Mouse (Mus musculus) liver, embryonic 16.5 days (tissue): ENCODE data around the gene Psmb5. TPM values are rescaled to one million over a fixed set of nuclear protein-coding genes. Genes with fewer than 3 reads are reported as not detected.

Experiments used
- microRNA counts: library from miRNA; unstranded; fragments of <30 nt; microRNA quantifications from one replicate; lab custom pipeline; 2016
- microRNA-seq: library from miRNA; unstranded; fragments of <30 nt; microRNA quantifications from one replicate; pipeline ENCODE4, GENCODE M21; 2016
- polyA plus RNA-seq: library from polyadenylated mRNA; unstranded; fragments of >200 nt; fragmentation: Nextera tagmentation; extraction: Ambion mirVana; gene quantifications from 2 replicates; pipeline ENCODE4 v1.2.1, GENCODE M21; 2015

Gene Psmb5
- polyA plus RNA-seq, 1 experiment from 2014 or later = 173 TPM

MicroRNAs encoded within 50 kb of the gene (microRNA counts, 519-probe panel; counts per million panel counts)
- 60.7 counts per million for microRNA mmu-miR-686 (lab: Ali Mortazavi, UCI)

Small RNAs within 50 kb of the gene (microRNA-seq; reads per million reads assigned to microRNA genes)
- gene Mir686 = not detected
- not detected for gene Mir6948

Other genes starting within 250 kb of the Psmb5 start
- gene Slc7a7, start 200.2 kb downstream of the Psmb5 start, polyA plus RNA-seq = 9.5 and 10.5 TPM in 2 replicates
- gene Mrpl52, start 191.1 kb downstream of the Psmb5 start, polyA plus RNA-seq = 161 and 178 TPM in 2 replicates
- gene Mmp14, start 186.4 kb downstream of the Psmb5 start, polyA plus RNA-seq = 22.9 and 25.3 TPM in 2 replicates
- gene Lrp10, start 153.9 kb downstream of the Psmb5 start, polyA plus RNA-seq = 17.9 and 19.3 TPM in 2 replicates
- gene Rem2, start 141.9 kb downstream of the Psmb5 start, polyA plus RNA-seq = 0.09 and 0.34 TPM in 2 replicates
- gene Prmt5, start 100.5 kb downstream of the Psmb5 start, polyA plus RNA-seq = 20.6 and 21.6 TPM in 2 replicates
- gene Haus4, start 63.4 kb downstream of the Psmb5 start, polyA plus RNA-seq = 31.5 and 32.2 TPM in 2 replicates
- 5.0 and 6.1 TPM in 2 replicates for gene Ajuba, start 40.5 kb downstream of the Psmb5 start, polyA plus RNA-seq
- gene 4931414P19Rik, start 12.0 kb downstream of the Psmb5 start, polyA plus RNA-seq = 2.3 and 2.5 TPM in 2 replicates
- not detected in 2 replicates for gene Psmb11, start 3.4 kb upstream of the Psmb5 start, polyA plus RNA-seq
- gene Gm17606, start 22.9 kb upstream of the Psmb5 start, polyA plus RNA-seq = not detected in 2 replicates
- gene Cdh24, start 23.3 kb upstream of the Psmb5 start, polyA plus RNA-seq = 0.13 and 0.25 TPM in 2 replicates
- 40.2 and 42.6 TPM in 2 replicates for gene 1700123O20Rik, start 68.2 kb upstream of the Psmb5 start, polyA plus RNA-seq
- gene Acin1, start 68.9 kb upstream of the Psmb5 start, polyA plus RNA-seq = 43.5 and 45.1 TPM in 2 replicates
- gene Gm29776, start 80.8 kb upstream of the Psmb5 start, polyA plus RNA-seq = 0.05 and 0.06 TPM in 2 replicates
- gene Cebpe, start 94.2 kb upstream of the Psmb5 start, polyA plus RNA-seq = 10.4 and 11.7 TPM in 2 replicates
- gene Slc7a8, start 163.9 kb upstream of the Psmb5 start, polyA plus RNA-seq = 3.0 and 4.9 TPM in 2 replicates
- gene Rnf212b, start 196.1 kb upstream of the Psmb5 start, polyA plus RNA-seq = not detected in 2 replicates